Mouse (Mus musculus) ES-E14 (cell line): ENCODE measurements around the gene Parp11.

Experiments
- CHD2 ChIP-seq: IDR thresholded peaks from 2 replicates; pipeline ENCODE4 v1.6.1; 2014; ENCODE audit warnings: mild to moderate bottlenecking, low read depth, low read length, inconsistent platforms
- HCFC1 ChIP-seq: IDR thresholded peaks from 2 replicates; pipeline ENCODE4 v1.6.1; 2012; ENCODE audit warnings: low read length, inconsistent platforms, borderline replicate concordance; ENCODE audit not compliant: insufficient read depth
- MAFK ChIP-seq: IDR thresholded peaks from 2 replicates; pipeline ENCODE4 v1.6.1; 2014; ENCODE audit warnings: mild to moderate bottlenecking, low read depth, low read length, inconsistent platforms; ENCODE audit not compliant: insufficient read depth
- ZC3H11A ChIP-seq: IDR thresholded peaks from 2 replicates; pipeline ENCODE4 v1.6.1; 2012; ENCODE audit warnings: low read depth, mild to moderate bottlenecking, inconsistent platforms, low read length, borderline replicate concordance
- ZNF384 ChIP-seq: IDR thresholded peaks from 2 replicates; pipeline ENCODE4 v1.6.1; 2012; ENCODE audit warnings: low read depth, low read length, inconsistent platforms

- no peak for TF ChIP-seq MAFK
- TF ChIP-seq HCFC1, result no peak
- no peak for TF ChIP-seq CHD2
- no peak for TF ChIP-seq ZNF384
- TF ChIP-seq ZC3H11A, result no peak
These were observed 16.8 kb downstream of the Parp11 start for GRCm38 (mm10) chr6:127463273-127464001.
